Mouse (Mus musculus) midbrain, embryonic 12.5 days (tissue): ENCODE results near the gene Zbed6. TPM values are rescaled to one million over a fixed set of nuclear protein-coding genes. Genes with fewer than 3 reads are reported as not detected.
"Not testable (repeated sequence)": the region's sequence is repeated elsewhere in the genome, so short reads cannot be mapped to it uniquely, and the experiment has no call there.

Experiments
- ATAC-seq: fragments of 200-750 bp; cut with Nextera tagmentation; 2 replicates; pipeline ENCODE4 v1.8.0; 2017; ENCODE audit warnings: low read depth, moderate TSS enrichment, moderate library complexity; ENCODE audit not compliant: low FRiP score
- H3K27ac ChIP-seq: fragments of 300-500 bp; sonication (generic); replicated peaks from 2 replicates; pipeline ENCODE4 v1.5.1; 2016; ENCODE audit warnings: mild to moderate bottlenecking
- H3K27me3 ChIP-seq: fragments of 300-500 bp; sonication (generic); 2 replicates; pipeline ENCODE4 v1.6.1; 2016; ENCODE audit warnings: mild to moderate bottlenecking
- H3K36me3 ChIP-seq: fragments of 300-500 bp; sonication (generic); 2 replicates; pipeline ENCODE4 v1.6.1; 2016
- H3K4me1 ChIP-seq: fragments of 300-500 bp; sonication (generic); 2 replicates; pipeline ENCODE4 v1.6.1; 2016
- H3K4me2 ChIP-seq: fragments of 300-500 bp; sonication (generic); replicated peaks from 2 replicates; pipeline ENCODE4 v1.6.1; 2016; ENCODE audit warnings: mild to moderate bottlenecking, moderate library complexity
- H3K4me3 ChIP-seq: fragments of 300-500 bp; sonication (generic); 2 replicates; pipeline ENCODE4 v1.5.1; 2016; ENCODE audit warnings: mild to moderate bottlenecking
- H3K9ac ChIP-seq: fragments of 300-500 bp; sonication (generic); replicated peaks from 2 replicates; pipeline ENCODE4 v1.6.1; 2016; ENCODE audit warnings: mild to moderate bottlenecking, moderate library complexity
- H3K9me3 ChIP-seq: fragments of 300-500 bp; sonication (generic); 2 replicates; pipeline ENCODE4 v1.6.1; 2016; ENCODE audit warnings: mild to moderate bottlenecking
- WGBS: fragments of 180-500 bp; shearing (Covaris S2); methylation state at CpG from one replicate; pipeline ENCODE4 v1.1.7; 2016; 5-methylcytosine and 5-hydroxymethylcytosine counted together
- polyA plus RNA-seq: library from polyadenylated mRNA; unstranded; fragments of >200 nt; fragmentation: Nextera tagmentation; extraction: Ambion mirVana; gene quantifications from 2 replicates; pipeline ENCODE4 v1.2.1, GENCODE M21; 2016

The Zbed6 gene
- not detected in 2 replicates for polyA plus RNA-seq

DNA sequence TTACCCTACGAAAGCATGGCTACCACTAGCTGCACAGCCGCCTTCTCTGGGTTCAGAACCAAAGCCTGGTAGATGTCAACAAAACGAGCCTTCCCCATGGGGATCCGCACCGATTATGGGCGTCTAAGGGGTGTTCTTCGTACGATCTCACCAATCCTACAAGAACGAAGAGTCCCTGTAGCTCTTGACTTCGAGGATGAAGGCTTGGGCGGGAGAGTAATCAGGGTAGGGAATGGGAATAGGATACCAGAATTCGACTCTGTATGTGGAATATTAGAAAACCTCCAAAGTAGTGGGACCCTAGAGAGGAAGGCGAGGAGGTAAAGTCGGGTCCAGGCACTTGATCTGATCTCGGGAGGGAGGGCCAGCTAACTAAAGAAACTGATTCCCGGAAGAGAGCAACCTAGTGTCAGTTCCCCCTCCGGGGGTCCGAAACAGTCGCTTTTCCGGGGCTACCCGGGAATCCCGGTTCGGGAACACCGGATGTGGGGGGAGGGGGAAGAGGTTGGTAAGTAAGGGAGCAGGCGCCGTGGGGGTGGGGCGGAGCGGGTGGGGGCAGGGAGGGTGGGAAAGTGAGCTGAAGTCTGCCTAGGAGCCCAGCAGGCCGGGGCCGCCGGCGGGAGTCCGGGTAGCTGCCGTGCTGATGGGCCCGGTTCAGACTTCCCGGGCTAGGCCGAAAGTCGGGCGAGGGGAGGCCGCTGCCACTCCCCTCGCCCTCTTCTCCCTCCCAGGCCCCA lies at the start of gene Zbed6:
Zbed6 (minus strand) TSS at position 420 of the 737 bp plus-strand sequence.
- no peaks in the 10 kb centered on the region for H3K27me3 ChIP-seq
- ATAC-seq: peak; percentile 89
- WGBS: 2% methylated on average over 32 of the region's 41 CpGs
- H3K9me3 ChIP-seq: no peaks in the 10 kb centered on the region
- H3K9ac ChIP-seq: peak within 1 kb of the TSS; percentile 85
- H3K36me3 ChIP-seq: peaks cover 28% of the 10 kb centered on the region
- H3K4me2 ChIP-seq: peak within 1 kb of the TSS; percentile 85
- H3K4me1 ChIP-seq: peaks cover 35% of the 10 kb centered on the region
- peak within 1 kb of the TSS; percentile 83 for H3K4me3 ChIP-seq
- H3K27ac ChIP-seq: peak within 1 kb of the TSS; percentile 88

DNA sequence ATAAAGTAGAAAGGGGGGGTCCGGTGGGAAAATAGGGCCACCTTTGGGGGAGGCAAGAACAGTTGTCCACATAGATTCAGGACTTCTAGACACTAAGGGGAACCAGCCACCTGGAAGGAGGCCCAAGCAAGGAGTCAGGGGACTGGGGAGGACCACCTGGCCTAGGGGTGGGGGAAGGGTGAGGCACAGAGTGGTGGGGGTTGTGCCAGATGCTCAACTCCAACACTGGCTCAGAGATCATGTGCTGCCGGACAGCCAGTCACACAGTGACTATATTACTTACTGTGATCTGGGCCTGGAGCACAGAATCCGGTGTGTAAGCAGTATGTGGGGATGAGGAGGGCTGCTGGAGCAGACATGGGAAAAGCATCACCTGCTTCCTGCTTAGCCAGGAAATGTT lies 48.6 kb upstream of the Zbed6 start:
- peaks cover 21% of the 10 kb centered on the region for H3K4me1 ChIP-seq
- 84% methylated on average over 3 of the region's 3 CpGs for WGBS
- no peak overlapping the region for H3K27ac ChIP-seq
- ATAC-seq: no peak
- no peaks in the 10 kb centered on the region for H3K27me3 ChIP-seq
- 0 out of 2 replicates have a peak, but pooled peaks cover under 1% of the 10 kb centered on the region for H3K36me3 ChIP-seq
- H3K9ac ChIP-seq: no peak overlapping the region
- H3K4me2 ChIP-seq: no peak overlapping the region
- no peaks in the 10 kb centered on the region for H3K9me3 ChIP-seq
- H3K4me3 ChIP-seq: no peak overlapping the region

DNA sequence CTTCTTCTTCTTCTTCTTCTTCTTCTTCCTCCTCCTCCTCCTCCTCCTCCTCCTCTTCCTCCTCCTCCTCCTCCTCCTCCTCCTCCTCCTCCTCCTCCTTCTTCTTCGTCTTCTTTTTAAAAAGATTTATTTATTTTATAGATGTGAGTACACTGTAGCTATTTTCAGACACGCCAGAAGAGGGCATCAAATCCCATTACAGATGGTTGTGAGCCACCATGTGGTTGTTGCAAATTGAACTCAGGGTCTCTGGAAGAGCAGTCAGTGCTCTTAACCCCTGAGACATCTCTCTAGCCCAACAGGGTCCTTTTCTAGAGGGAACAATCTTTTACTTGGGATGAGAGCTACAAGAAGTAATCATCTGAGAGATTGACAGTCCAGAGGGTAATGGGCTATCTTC lies 41.1 kb upstream of the Zbed6 start:
- not testable (repeated sequence) for ATAC-seq, H3K9ac ChIP-seq, H3K4me3 ChIP-seq, H3K4me1 ChIP-seq, H3K4me2 ChIP-seq, H3K9me3 ChIP-seq, H3K36me3 ChIP-seq, H3K27ac ChIP-seq, H3K27me3 ChIP-seq
- WGBS: 18% methylated on average over 1 of the region's 2 CpGs

DNA sequence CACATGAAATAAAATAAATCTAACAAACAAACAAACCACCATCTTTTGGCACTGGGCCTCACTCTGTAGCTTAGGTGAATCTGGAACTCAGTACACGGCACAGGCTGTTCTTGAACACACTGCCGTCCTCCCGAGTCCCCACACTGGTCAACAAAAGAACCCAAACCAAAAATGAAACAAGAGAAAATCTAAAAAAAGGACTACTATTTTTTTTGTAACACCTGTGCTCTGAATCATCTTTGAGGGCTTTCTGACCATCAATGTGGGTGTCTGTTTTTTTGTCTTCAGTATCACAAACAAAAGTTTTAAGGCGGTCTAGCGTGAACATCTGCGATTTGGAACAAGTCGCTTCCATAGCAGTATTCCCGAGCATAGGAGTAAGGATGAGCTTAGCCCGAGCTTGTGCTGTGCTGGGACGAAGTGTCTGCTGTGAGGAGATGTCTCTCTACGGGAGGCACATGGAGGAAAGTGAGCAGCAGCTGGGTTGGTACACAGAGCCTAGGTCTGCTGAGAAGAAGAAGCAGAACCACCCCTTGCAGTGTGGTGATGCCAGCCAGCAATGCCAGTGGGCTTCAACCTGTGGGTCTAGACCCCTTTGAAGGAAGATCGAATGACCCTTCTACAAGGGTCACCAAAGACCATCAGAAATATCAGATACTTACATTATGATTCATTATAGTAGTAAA lies 37.4 kb upstream of the Zbed6 start:
- Histone ChIP-seq H3K9me3 (no peaks in the 10 kb centered on the region), H3K27me3 (no peaks in the 10 kb centered on the region), H3K4me3 (no peak overlapping the region), H3K4me2 (no peak overlapping the region), H3K4me1 (peaks cover 20% of the 10 kb centered on the region), H3K9ac (no peak overlapping the region), H3K27ac (no peak overlapping the region), H3K36me3 (no peaks in the 10 kb centered on the region)
- ATAC-seq: no peak
- 92% methylated on average over 12 of the region's 12 CpGs for WGBS

DNA sequence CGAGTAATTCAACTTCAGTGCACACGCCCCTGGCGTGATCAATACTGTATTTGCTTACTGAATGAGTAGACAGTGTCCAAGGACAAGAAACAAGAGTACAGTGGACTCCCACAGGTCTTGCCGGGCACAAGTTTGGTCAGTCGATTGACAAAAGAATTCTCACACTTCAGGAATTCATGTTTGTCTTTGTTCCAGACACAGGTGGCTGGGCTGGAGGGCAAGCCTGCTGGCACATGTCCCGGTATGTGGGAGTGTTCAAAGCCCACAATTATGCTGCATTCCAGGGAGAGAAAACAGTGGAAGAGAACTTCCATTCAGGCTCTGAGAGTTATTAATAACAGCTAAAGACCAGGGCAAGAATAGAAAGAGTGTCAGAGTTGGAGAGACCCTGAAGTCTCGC lies 35.2 kb upstream of the Zbed6 start:
- peaks cover 20% of the 10 kb centered on the region for H3K4me1 ChIP-seq
- H3K9ac ChIP-seq: no peak overlapping the region
- no peaks in the 10 kb centered on the region for H3K27me3 ChIP-seq
- H3K4me2 ChIP-seq: no peak overlapping the region
- WGBS: 45% methylated on average over 7 of the region's 7 CpGs
- no peak overlapping the region for H3K4me3 ChIP-seq
- H3K36me3 ChIP-seq: no peaks in the 10 kb centered on the region
- no peak for ATAC-seq
- no peaks in the 10 kb centered on the region for H3K9me3 ChIP-seq
- no peak overlapping the region; the same call in 1 of the 2 replicates for H3K27ac ChIP-seq

DNA sequence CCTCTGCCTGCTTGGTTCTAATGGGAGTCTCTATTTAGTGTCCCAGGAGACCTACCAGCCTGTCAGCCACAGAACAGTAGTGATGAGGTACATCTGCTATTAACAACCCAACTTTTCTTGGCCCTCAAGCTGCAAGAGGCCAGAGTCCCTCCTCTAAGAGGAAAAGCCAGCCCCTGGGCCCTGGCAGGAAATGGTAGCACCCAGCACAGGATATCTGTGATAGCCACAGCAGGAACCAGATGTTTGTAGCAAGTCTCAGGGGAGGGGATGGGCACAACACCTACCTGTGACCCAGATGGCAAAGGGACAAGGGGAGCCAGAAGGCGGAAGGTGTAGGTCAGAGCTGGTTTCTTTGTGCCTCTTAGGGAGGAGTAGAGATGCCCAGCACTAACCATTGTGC lies 34.2 kb upstream of the Zbed6 start:
- Histone ChIP-seq H3K4me2 (no peak overlapping the region), H3K9ac (no peak overlapping the region), H3K4me1 (peaks cover 20% of the 10 kb centered on the region), H3K4me3 (no peak overlapping the region), H3K27me3 (no peaks in the 10 kb centered on the region), H3K27ac (no peak overlapping the region), H3K9me3 (no peaks in the 10 kb centered on the region), H3K36me3 (no peaks in the 10 kb centered on the region)
- ATAC-seq: no peak
- WGBS: 89% methylated on average over 1 of the region's 1 CpGs

DNA sequence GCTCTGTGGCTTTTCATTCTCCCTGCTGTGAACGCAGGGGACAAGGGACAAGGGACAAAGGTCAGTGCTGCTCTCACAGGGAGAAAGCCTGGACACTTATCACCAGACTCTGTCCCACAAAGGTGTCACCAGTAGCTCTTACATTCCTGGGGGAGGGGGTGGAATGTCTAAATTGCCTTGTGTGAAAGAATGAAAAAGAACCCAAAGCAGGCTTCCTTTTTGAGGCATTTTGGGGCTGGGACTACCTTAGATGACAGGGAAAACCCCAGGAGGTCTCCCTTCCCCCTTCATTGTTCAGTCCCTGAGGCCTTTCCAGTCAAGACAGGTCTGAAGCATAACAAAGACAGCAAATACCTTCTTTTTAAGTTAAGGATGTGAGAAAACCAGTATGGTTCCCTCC lies 33.6 kb upstream of the Zbed6 start:
- Histone ChIP-seq H3K4me1 (peaks cover 20% of the 10 kb centered on the region), H3K9ac (no peak overlapping the region)
- WGBS: 0% methylated on average over 1 of the region's 1 CpGs

DNA sequence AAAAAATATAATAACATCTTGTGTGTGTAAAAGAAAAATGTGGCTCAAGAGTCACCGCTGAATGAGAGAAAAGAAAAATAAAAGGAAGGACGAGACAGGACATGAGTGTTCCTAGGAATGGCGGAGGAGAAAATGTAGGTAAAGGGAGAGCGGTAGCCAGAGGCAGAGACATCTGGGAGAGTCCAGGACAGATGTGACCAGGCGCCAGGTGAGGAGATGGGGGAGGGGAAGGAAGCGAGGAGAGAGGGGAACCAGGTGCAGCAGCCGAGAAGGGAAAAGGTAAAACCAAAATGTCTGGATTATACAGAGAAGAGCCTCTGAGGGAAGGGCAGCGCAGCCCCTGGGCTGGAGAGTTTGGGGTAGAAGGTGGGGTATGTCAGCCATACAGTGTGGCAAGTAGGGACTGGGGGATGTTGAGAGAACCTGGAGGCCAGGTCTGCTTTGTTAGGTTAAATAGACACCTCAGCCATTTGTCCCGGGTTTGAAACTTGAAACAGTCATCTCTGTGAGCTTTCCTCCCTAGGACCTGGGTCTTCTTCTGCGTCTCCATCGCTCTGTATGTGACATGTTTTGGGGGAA lies 32.9 kb upstream of the Zbed6 start:
- no peak for ATAC-seq
- Histone ChIP-seq H3K27me3 (no peaks in the 10 kb centered on the region), H3K4me2 (no peak overlapping the region), H3K4me3 (no peak overlapping the region), H3K9ac (no peak overlapping the region), H3K27ac (no peak overlapping the region), H3K36me3 (no peaks in the 10 kb centered on the region), H3K4me1 (peaks cover 20% of the 10 kb centered on the region), H3K9me3 (no peaks in the 10 kb centered on the region)
- 70% methylated on average over 11 of the region's 11 CpGs for WGBS

More for the DNA sequence above, 33.6 kb upstream of the Zbed6 start:
- no peaks in the 10 kb centered on the region for H3K27me3 ChIP-seq
- no peaks in the 10 kb centered on the region for H3K9me3 ChIP-seq
- H3K4me2 ChIP-seq: no peak overlapping the region
- no peaks in the 10 kb centered on the region for H3K36me3 ChIP-seq
- H3K27ac ChIP-seq: no peak overlapping the region
- H3K4me3 ChIP-seq: no peak overlapping the region
- no peak for ATAC-seq

DNA sequence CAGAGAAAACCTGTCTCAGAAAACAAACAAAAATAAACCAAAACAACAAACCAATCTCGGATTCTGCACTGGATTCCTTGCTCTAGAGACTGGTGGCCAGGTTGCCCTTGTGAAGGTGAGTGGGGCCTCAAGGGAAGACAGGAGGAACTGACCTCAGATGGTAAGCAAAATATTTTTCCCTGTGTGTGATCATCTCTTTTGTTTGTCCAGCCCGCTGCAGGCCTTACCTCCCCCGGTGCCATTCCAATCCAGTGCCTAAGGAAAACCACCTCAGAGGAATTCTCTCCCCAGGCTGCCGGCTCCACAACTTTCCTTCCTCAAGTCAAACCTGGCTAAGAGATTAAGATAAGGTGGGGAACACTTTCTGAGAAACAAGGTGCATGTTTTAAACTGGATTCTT lies 31.5 kb upstream of the Zbed6 start:
- Histone ChIP-seq H3K9me3 (no peaks in the 10 kb centered on the region), H3K4me3 (no peak overlapping the region), H3K36me3 (no peaks in the 10 kb centered on the region), H3K4me2 (no peak overlapping the region), H3K9ac (no peak overlapping the region), H3K4me1 (peaks cover 20% of the 10 kb centered on the region), H3K27me3 (no peaks in the 10 kb centered on the region), H3K27ac (no peak overlapping the region)
- 48% methylated on average over 4 of the region's 4 CpGs for WGBS
- ATAC-seq: no peak

DNA sequence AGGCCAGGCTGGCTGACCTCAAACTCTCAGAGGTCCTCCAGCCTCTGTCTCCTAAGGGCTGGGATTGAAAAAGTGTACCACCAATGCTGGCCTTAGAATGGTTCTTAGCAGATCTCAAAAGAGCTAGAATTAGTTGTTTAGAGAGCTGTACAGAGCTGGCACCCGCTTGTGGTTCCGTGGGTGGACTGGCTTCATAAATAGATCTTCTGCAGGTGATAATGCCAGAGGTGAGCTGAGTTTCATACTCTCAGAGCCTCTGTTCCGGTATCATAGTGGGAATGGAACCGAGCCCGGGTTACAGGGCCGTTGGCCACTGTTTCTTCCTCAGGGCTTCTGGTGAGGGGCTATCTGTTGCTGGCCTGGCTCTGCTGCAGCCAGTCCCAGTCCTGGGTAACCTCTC lies 30.4 kb upstream of the Zbed6 start:
- WGBS: 94% methylated on average over 6 of the region's 6 CpGs
- no peak overlapping the region for H3K4me3 ChIP-seq
- H3K36me3 ChIP-seq: no peaks in the 10 kb centered on the region
- H3K4me1 ChIP-seq: peaks cover 16% of the 10 kb centered on the region
- no peak for ATAC-seq
- H3K27me3 ChIP-seq: no peaks in the 10 kb centered on the region
- H3K4me2 ChIP-seq: no peak overlapping the region
- no peak overlapping the region for H3K27ac ChIP-seq
- no peak overlapping the region for H3K9ac ChIP-seq
- no peaks in the 10 kb centered on the region for H3K9me3 ChIP-seq

DNA sequence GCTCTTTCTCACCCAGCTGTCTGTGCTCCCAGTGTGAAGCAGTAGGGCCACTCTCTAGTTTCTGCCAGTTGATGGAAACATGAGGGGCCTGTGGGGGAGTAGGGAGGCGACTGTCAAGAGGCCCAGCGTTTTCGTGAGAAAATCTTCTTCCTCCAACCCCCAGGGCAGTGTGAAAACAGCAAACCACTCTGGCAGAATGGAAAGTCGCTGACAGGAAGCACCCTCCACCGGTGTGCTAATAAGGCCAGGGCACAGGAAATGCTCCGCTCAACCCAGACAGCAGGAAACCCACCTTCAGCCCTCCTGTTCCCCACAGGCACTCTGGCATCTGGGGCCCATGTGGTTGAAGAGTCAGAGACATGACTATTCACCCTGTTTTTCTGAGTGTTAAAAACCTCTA lies 29.2 kb upstream of the Zbed6 start, which contains the start of gene Lax1:
Lax1 (minus strand) TSS at position 212 of the 400 bp plus-strand sequence.
- no peaks in the 10 kb centered on the region for H3K9me3 ChIP-seq
- H3K4me2 ChIP-seq: no peak within 1 kb of the TSS
- no peak within 1 kb of the TSS for H3K27ac ChIP-seq
- no peaks in the 10 kb centered on the region for H3K27me3 ChIP-seq
- no peak for ATAC-seq
- H3K36me3 ChIP-seq: no peaks in the 10 kb centered on the region
- no peak within 1 kb of the TSS for H3K4me3 ChIP-seq
- peaks cover 7% of the 10 kb centered on the region for H3K4me1 ChIP-seq
- no peak within 1 kb of the TSS for H3K9ac ChIP-seq
- 50% methylated on average over 6 of the region's 6 CpGs for WGBS

DNA sequence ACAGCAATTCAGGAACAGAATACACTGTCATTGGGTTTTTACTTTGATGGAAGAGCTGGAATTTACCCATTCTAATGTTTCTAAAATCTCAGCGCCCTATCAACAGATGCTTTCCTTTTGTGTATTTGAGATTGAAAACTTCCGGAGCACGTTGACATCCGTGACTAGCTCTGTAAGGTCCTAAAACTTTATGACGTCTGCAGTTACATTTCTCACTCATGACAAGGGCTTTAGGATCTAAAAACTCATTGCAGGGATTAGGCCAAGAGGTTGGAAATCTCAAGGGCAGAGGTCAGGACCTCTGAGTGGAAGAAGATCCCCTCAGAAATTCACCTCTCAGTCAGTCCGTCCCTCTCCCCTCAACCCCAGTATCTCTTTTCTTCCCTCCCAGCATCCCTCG lies 27.6 kb upstream of the Zbed6 start:
- 71% methylated on average over 7 of the region's 7 CpGs for WGBS
- Histone ChIP-seq H3K4me1 (no peaks in the 10 kb centered on the region), H3K4me3 (no peak overlapping the region), H3K27ac (no peak overlapping the region), H3K27me3 (no peaks in the 10 kb centered on the region), H3K36me3 (no peaks in the 10 kb centered on the region), H3K4me2 (no peak overlapping the region), H3K9ac (no peak overlapping the region), H3K9me3 (no peaks in the 10 kb centered on the region)
- ATAC-seq: no peak
